Mouse (Mus musculus) stomach, embryonic 14.5 days (tissue): ENCODE measurements around the gene Sec24b. TPM values are rescaled to one million over a fixed set of nuclear protein-coding genes. Genes with fewer than 3 reads are reported as not detected.

Experiments used
- ATAC-seq: fragments of 200-750 bp; cut with Nextera tagmentation; 2 replicates; pipeline ENCODE4 v1.8.0; 2017; ENCODE audit warnings: low read depth, moderate TSS enrichment; ENCODE audit not compliant: insufficient number of reproducible peaks, insufficient read depth, low FRiP score
- H3K27ac ChIP-seq: fragments of 300-500 bp; sonication (generic); 2 replicates; pipeline ENCODE4 v1.5.1; 2014; ENCODE audit warnings: mild to moderate bottlenecking, low read length, moderate library complexity, mixed read lengths
- H3K27me3 ChIP-seq: fragments of 300-500 bp; sonication (generic); 2 replicates; pipeline ENCODE4 v1.6.1; 2014; ENCODE audit warnings: low read length, control low read depth, mixed read lengths; ENCODE audit not compliant: control insufficient read depth, insufficient read depth
- H3K36me3 ChIP-seq: fragments of 300-500 bp; sonication (generic); 2 replicates; pipeline ENCODE4 v1.6.1; 2014; ENCODE audit warnings: mild to moderate bottlenecking, control low read depth, low read length, moderate library complexity, mixed read lengths; ENCODE audit not compliant: control insufficient read depth, insufficient read depth
- H3K4me1 ChIP-seq: fragments of 300-500 bp; sonication (generic); 2 replicates; pipeline ENCODE4 v1.6.1; 2014; ENCODE audit warnings: low read length, control low read depth, mixed read lengths; ENCODE audit not compliant: control insufficient read depth, insufficient read depth
- H3K4me2 ChIP-seq: fragments of 300-500 bp; sonication (generic); replicated peaks from 2 replicates; pipeline ENCODE4 v1.6.1; 2014; ENCODE audit warnings: low read depth, low read length, control low read depth
- H3K4me3 ChIP-seq: fragments of 300-500 bp; sonication (generic); 2 replicates; pipeline ENCODE4 v1.5.1; 2014; ENCODE audit warnings: low read depth, low read length, control low read depth
- H3K9ac ChIP-seq: fragments of 300-500 bp; sonication (generic); replicated peaks from 2 replicates; pipeline ENCODE4 v1.6.1; 2014; ENCODE audit warnings: low read depth, mild to moderate bottlenecking, control low read depth, low read length, moderate library complexity, mixed read lengths
- H3K9me3 ChIP-seq: fragments of 300-500 bp; sonication (generic); 2 replicates; pipeline ENCODE4 v1.6.1; 2016; ENCODE audit warnings: low read depth, low read length, control low read depth; ENCODE audit not compliant: control insufficient read depth
- WGBS: fragments of 180-500 bp; shearing (Covaris S2); extraction: QIAGEN DNeasy Blood & Tissue Kit; methylation state at CpG from one replicate; pipeline ENCODE4 v1.1.7; 2014; 5-methylcytosine and 5-hydroxymethylcytosine counted together
- polyA plus RNA-seq: library from polyadenylated mRNA; unstranded; fragments of >200 nt; fragmentation: Nextera tagmentation; extraction: Ambion mirVana; gene quantifications from 2 replicates; pipeline ENCODE4 v1.2.1, GENCODE M21; 2014

Gene Sec24b
- polyA plus RNA-seq, 1 experiment from 2014 or later, result 37.1 TPM

GRCm38 (mm10) chr3:129981756-129982155 is 79.6 kb downstream of the Sec24b start:
- no peak for ATAC-seq
- Histone ChIP-seq H3K4me2 (no peak overlapping the region), H3K4me3 (no peak overlapping the region), H3K9me3 (no peaks in the 10 kb centered on the region), H3K4me1 (no peaks in the 10 kb centered on the region), H3K36me3 (peaks cover 33% of the 10 kb centered on the region), H3K9ac (no peak overlapping the region), H3K27ac (no peak overlapping the region), H3K27me3 (no peaks in the 10 kb centered on the region)
- WGBS, result 70% methylated on average over 11 of the region's 11 CpGs

GRCm38 (mm10) chr3:129979510-129979909 is 81.8 kb downstream of the Sec24b start:
- 21% methylated on average over 6 of the region's 6 CpGs for WGBS
- H3K4me2 ChIP-seq, result no peak overlapping the region
- H3K4me3 ChIP-seq, result no peak overlapping the region
- H3K4me1 ChIP-seq, result no peaks in the 10 kb centered on the region
- H3K9ac ChIP-seq, result no peak overlapping the region
- H3K36me3 ChIP-seq, result peaks cover 22% of the 10 kb centered on the region
- H3K9me3 ChIP-seq, result no peaks in the 10 kb centered on the region
- ATAC-seq, result no peak
- no peak overlapping the region for H3K27ac ChIP-seq
- H3K27me3 ChIP-seq, result no peaks in the 10 kb centered on the region

GRCm38 (mm10) chr3:129978716-129979115 is 82.6 kb downstream of the Sec24b start:
- no peaks in the 10 kb centered on the region for H3K4me1 ChIP-seq
- no peaks in the 10 kb centered on the region for H3K27me3 ChIP-seq
- H3K36me3 ChIP-seq, result peaks cover 16% of the 10 kb centered on the region
- H3K9me3 ChIP-seq, result no peaks in the 10 kb centered on the region
- no peak for ATAC-seq
- no peak overlapping the region for H3K4me3 ChIP-seq
- H3K4me2 ChIP-seq, result no peak overlapping the region
- no peak overlapping the region for H3K27ac ChIP-seq
- H3K9ac ChIP-seq, result no peak overlapping the region
- 89% methylated on average over 9 of the region's 9 CpGs for WGBS

- no peak overlapping the region for H3K4me2 ChIP-seq
- no peak overlapping the region for H3K9ac ChIP-seq
- no peaks in the 10 kb centered on the region for H3K36me3 ChIP-seq
- no peaks in the 10 kb centered on the region for H3K27me3 ChIP-seq
- no peaks in the 10 kb centered on the region for H3K9me3 ChIP-seq
- WGBS, result 80% methylated on average over 5 of the region's 5 CpGs
- no peak for ATAC-seq
- H3K27ac ChIP-seq, result no peak overlapping the region
- no peaks in the 10 kb centered on the region for H3K4me1 ChIP-seq
- H3K4me3 ChIP-seq, result no peak overlapping the region
Measured at GRCm38 (mm10) chr3:129976317-129976716, 85.0 kb downstream of the Sec24b start.

GRCm38 (mm10) chr3:129970529-129971515 is 90.5 kb downstream of the Sec24b start:
- peaks cover 6% of the 10 kb centered on the region; the same call in 1 of the 2 replicates for H3K27me3 ChIP-seq
- H3K27ac ChIP-seq, result no peak overlapping the region
- H3K9ac ChIP-seq, result no peak overlapping the region
- no peaks in the 10 kb centered on the region for H3K36me3 ChIP-seq
- ATAC-seq, result peak; percentile 33; the same call in 1 of the 2 replicates
- H3K9me3 ChIP-seq, result no peaks in the 10 kb centered on the region
- peak overlapping the region; percentile 44 for H3K4me3 ChIP-seq
- peak overlapping the region; percentile 81 for H3K4me2 ChIP-seq
- H3K4me1 ChIP-seq, result peaks cover 8% of the 10 kb centered on the region
- WGBS, result 15% methylated on average over 19 of the region's 19 CpGs

- Histone ChIP-seq H3K4me3 (peak within 1 kb of the TSS; percentile 44), H3K4me2 (peak within 1 kb of the TSS; percentile 81), H3K9me3 (no peaks in the 10 kb centered on the region), H3K4me1 (peaks cover 8% of the 10 kb centered on the region), H3K36me3 (no peaks in the 10 kb centered on the region), H3K9ac (peak within 1 kb of the TSS; percentile 8; the same call in 1 of the 2 replicates), H3K27me3 (peaks cover 6% of the 10 kb centered on the region; the same call in 1 of the 2 replicates), H3K27ac (no peak within 1 kb of the TSS)
- ATAC-seq, result peak; percentile 85
- WGBS, result under 1% methylated on average over 63 of the region's 63 CpGs
Measured at GRCm38 (mm10) chr3:129969432-129970395, 91.6 kb downstream of the Sec24b start, which contains the start of gene Mcub. TSS of gene Mcub (minus strand) at chr3:129970206.

GRCm38 (mm10) chr3:129969031-129969430 is 92.3 kb downstream of the Sec24b start:
- peak; percentile 2; the same call in 1 of the 2 replicates for ATAC-seq
- Histone ChIP-seq H3K27ac (no peak overlapping the region), H3K9ac (no peak overlapping the region), H3K4me3 (peak overlapping the region; percentile 44; the same call in 1 of the 2 replicates), H3K4me1 (peaks cover 8% of the 10 kb centered on the region), H3K4me2 (peak overlapping the region; percentile 81), H3K27me3 (peaks cover 6% of the 10 kb centered on the region; the same call in 1 of the 2 replicates), H3K9me3 (no peaks in the 10 kb centered on the region), H3K36me3 (no peaks in the 10 kb centered on the region)
- 34% methylated on average over 10 of the region's 10 CpGs for WGBS

GRCm38 (mm10) chr3:129967874-129968273 is 93.5 kb downstream of the Sec24b start:
- Histone ChIP-seq H3K4me3 (no peak overlapping the region), H3K9ac (no peak overlapping the region), H3K27ac (no peak overlapping the region), H3K4me2 (no peak overlapping the region), H3K27me3 (peaks cover 6% of the 10 kb centered on the region; the same call in 1 of the 2 replicates), H3K4me1 (peaks cover 8% of the 10 kb centered on the region), H3K9me3 (no peaks in the 10 kb centered on the region), H3K36me3 (no peaks in the 10 kb centered on the region)
- no peak for ATAC-seq
- WGBS, result 72% methylated on average over 9 of the region's 9 CpGs
